Mouse (Mus musculus): ENCODE data around the gene Tarsl2.

Tarsl2 gene

DNA sequence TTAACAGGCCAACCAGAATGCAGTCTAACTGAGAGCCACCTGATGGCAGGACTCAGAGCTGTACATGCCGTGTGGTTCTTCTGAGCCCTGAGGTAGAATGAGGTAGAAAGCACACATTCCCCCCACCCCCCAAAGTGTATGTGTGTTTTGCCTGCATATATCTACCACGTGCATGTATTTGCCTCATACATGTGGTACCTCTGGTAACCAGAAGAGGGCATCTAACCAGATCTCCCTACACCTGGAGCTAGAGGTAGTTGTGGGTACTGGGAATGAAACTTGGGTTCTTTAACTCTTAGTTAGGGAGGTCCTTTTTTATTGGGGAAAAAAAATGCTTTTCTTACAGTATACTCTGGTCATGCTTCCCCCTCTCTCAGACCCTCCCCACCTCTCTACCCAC lies 51.8 kb downstream of the Tarsl2 start:
- in situ Hi-C loops (cut with MboI; ENCODE audit: low pct_unique_long_range_greater_than_20kb in 1 of 2, low sequenced_read_pairs in 2 of 2, unreplicated experiment in 1 of 2): no loop called here

DNA sequence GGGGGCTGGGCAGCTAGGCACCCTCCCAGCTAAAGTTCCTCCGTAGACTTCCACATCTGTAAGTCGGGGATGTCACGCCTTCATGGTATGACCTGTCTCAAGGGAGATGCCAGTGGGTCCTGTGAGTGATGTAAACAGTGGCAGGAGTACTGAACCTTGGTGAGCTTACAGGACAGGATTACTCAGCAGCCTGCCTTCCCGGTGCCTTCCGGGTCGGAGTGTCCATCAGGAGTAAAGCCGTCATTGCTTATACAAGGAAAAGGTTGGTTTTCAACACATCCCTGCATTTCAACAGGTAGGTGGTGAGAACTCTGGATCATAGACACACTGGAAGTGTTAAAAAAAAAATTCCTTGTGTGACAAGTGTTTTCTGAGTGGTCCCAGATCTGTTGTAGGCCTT lies 57.4 kb downstream of the Tarsl2 start:
- in situ Hi-C loops (cut with MboI; ENCODE audit: low pct_unique_long_range_greater_than_20kb in 1 of 2, low sequenced_read_pairs in 2 of 2, unreplicated experiment in 1 of 2): loop anchor here (10.0 kb wide), 3 partner anchors 103 to 353 kb away; partner anchors contain the start of gene Snrpa1 (in 2 of the 2)

DNA sequence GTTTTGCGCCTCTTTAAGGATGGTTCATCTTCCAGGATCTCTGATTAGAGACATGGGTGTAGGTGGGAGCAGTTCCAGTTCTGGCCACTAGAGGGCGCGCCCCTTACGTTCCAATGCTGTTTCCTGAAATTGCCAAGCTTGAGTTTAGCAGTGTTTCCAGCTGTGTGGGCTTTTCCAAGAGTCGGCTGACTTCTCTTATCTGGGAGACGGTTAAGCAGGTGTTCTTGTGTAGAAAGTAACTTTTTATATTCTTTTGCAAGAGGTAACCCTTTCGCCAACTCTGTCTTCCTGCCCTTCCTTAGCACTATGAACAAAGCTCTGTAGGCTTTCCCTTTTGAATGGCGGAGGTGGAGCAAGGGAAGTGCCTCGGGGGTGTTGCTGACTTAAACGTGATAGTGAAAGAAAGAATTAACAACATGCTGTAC lies 60.1 kb downstream of the Tarsl2 start:
- in situ Hi-C loops (cut with MboI; ENCODE audit: low pct_unique_long_range_greater_than_20kb in 1 of 2, low sequenced_read_pairs in 2 of 2, unreplicated experiment in 1 of 2): loop anchor here (10.0 kb wide), 3 partner anchors 100 to 350 kb away; partner anchors contain the start of gene Snrpa1 (in 2 of the 2)

DNA sequence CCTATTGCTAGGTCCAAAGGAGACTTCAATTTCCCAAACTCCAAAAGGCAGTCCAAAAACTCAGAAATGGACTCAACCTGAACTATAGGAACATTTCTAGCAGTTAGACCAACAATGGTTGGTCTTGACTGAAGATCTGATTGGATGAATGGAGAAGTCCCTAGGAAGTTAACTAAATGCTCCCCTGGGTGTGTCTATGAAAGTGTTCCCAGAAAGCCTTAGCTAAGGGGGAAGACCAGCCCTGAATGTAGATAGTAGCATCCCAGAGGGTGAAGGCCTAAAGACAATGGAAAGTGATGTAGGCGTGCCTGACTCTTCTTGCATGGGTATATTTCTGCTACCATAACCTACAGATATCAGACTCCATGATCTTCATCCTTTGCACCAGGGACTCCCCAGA lies 63.8 kb downstream of the Tarsl2 start:
- in situ Hi-C loops (cut with MboI; ENCODE audit: low pct_unique_long_range_greater_than_20kb in 1 of 2, low sequenced_read_pairs in 2 of 2, unreplicated experiment in 1 of 2): loop anchor here (10.0 kb wide), 3 partner anchors 96 to 346 kb away; partner anchors contain the start of gene Snrpa1 (in 2 of the 2)

DNA sequence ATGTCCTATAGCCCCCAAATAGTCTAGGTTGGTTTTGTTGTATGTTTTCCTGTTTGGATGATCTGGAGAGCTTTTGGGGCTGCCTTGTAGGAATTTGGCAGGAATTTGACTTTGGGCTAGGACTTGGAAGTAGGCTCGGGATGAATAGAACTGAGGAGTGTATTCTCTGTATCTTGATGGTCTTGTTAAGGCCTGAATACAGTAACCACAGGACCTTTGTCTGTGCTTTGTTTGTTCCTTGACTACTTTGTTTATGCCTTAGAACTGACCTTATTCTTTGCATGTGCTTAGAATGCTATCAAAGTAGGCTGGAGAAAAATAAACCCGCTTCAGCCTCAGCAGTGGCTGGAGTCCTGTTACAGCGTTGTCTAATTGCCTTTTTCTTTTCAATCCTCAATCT lies 65.6 kb downstream of the Tarsl2 start:
- in situ Hi-C loops (cut with MboI; ENCODE audit: low pct_unique_long_range_greater_than_20kb in 1 of 2, low sequenced_read_pairs in 2 of 2, unreplicated experiment in 1 of 2): no loop called here

DNA sequence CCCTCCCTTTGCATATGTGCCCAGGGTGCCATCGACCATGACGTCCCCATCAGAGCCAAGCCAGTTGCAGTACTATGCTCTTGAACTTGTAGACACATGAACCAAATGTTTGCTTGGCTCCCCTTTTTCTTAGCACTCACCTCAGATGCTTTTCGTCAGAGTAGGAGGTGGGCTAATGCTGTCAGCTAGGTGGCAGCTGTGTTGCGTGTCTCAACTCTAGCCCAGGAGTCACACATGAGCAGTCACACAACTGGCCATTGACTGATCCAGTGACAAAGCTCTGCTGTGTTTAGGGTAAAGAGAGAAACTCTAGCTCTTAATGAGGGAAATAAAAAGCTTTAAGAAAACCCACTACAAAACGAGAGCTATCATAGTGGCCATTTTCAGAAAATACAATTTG lies 69.1 kb downstream of the Tarsl2 start:
- in situ Hi-C loops (cut with MboI; ENCODE audit: low pct_unique_long_range_greater_than_20kb in 1 of 2, low sequenced_read_pairs in 2 of 2, unreplicated experiment in 1 of 2): no loop called here

DNA sequence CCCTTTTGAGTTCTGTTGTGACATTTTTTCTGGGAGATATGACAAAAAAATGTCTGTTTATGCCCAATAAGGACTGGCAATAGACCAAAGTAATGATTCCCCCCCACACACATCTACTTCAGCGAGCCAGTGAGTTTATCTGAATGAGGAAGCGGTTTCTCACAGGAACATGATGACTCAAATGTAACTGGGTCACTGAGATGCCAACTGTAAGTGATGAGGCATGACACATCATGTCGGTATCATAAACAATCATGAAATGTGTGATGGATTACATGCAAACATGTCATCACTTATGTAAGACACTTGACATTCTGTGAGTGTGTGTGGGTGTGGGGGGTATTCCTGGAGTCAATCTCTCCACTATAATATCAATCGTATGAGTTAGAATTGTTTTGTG lies 69.6 kb downstream of the Tarsl2 start:
- in situ Hi-C loops (cut with MboI; ENCODE audit: low pct_unique_long_range_greater_than_20kb in 1 of 2, low sequenced_read_pairs in 2 of 2, unreplicated experiment in 1 of 2): no loop called here

DNA sequence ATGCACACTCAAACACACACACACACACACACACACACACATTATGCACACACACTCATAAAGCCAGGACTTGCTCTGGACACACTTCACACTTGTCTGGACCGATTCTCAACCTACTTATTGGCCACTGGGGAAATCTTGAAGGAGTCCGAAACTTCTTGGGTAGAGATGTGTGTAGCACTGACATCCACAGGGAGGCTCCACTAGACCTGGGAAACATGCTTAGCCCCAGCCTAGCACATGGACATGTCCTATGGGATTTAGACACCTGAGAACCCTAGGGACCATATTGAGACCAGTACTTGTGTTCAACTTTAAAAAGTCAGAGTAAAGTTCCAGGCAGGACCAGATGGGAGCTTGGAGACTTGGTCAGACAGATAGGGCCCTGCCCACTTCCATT lies 89.3 kb downstream of the Tarsl2 start:
- in situ Hi-C loops (cut with MboI; ENCODE audit: low pct_unique_long_range_greater_than_20kb in 1 of 2, low sequenced_read_pairs in 2 of 2, unreplicated experiment in 1 of 2): no loop called here

DNA sequence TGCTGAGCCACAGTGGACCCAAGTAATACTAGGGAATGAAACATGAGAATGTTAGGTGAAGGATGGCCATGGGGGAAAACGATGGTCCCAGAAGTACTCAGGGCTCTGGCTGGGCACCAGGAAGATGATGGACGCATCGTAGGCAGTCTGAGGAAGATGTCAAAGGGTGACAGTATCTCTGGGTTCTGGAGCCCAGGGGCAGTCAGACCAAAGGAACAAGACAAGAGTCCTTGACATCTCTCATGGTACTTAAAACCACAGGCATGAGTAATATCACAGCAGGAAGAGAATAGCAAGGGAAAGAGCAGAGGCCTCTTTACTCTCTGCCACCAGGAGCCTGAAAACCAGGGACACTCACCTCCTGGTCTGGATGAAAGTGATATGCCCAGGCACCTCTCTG lies 90.6 kb downstream of the Tarsl2 start:
- in situ Hi-C loops (cut with MboI; ENCODE audit: low pct_unique_long_range_greater_than_20kb in 1 of 2, low sequenced_read_pairs in 2 of 2, unreplicated experiment in 1 of 2): no loop called here

DNA sequence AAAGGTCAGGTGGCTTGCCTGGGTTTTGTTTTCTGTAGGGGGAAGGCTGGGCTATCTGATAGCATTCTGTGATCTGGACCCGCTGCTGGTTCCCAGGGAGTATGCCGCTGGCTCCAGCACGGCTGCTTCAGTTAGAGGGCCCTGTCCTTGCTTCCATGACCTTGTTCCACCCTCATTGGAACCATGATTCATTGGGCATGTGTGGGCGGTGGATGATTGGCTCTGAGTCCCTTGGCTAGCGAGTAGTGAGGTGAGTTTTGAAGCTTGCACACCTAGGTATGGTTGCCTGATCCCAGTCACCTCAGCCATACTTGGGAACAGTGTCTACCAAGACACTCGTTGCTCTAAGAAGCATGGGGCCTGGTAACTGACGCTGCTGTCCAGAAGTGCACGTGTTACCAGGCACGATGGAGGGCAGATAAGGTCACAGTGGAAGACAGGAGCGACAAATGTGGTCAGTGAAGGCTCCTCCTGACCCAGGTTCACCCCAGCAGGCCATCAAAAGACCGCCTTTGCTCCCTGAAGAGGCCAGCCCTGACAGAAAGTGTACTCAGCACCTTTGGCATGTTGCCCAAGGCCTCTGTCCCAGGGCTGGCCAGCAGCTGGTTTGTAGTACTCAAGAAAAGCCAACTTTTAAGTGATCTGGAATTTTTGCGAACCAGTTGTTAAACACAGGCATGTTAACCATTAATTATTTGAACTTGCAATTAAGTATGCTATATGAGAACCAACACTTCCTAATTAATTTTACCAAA lies 92.8 kb downstream of the Tarsl2 start:
- in situ Hi-C loops (cut with MboI; ENCODE audit: low pct_unique_long_range_greater_than_20kb in 1 of 2, low sequenced_read_pairs in 2 of 2, unreplicated experiment in 1 of 2): no loop called here
